Mouse (Mus musculus) ES-E14 (cell line): Measurements from ENCODE around the gene Pik3cg. TPM values are rescaled to one million over a fixed set of nuclear protein-coding genes. Genes with fewer than 3 reads are reported as not detected.

ENCODE experiments used
- DNase-seq: peaks from one replicate; pipeline ENCODE4 v3.0.0-alpha.2; 2013; ENCODE audit warnings: low read depth, low spot score
- H3K27ac ChIP-seq: 2 replicates; pipeline ENCODE4 v1.5.1; 2012; ENCODE audit warnings: low read depth, mild to moderate bottlenecking, low read length, moderate library complexity, mixed read lengths; ENCODE audit not compliant: poor library complexity, insufficient read depth, severe bottlenecking
- H3K36me3 ChIP-seq: 2 replicates; pipeline ENCODE4 v1.6.1; 2012; ENCODE audit warnings: mild to moderate bottlenecking, low read length, moderate library complexity, mixed read lengths; ENCODE audit not compliant: control insufficient read depth, poor library complexity, insufficient read depth, severe bottlenecking
- H3K4me1 ChIP-seq, 2 experiments: fragments of 150-350 bp in 1 of 2; sonication (generic) in 1 of 2; 2 replicates each; pipeline ENCODE4 v1.6.1; 2012; ENCODE audit warnings: low read length in 2 of 2, mild to moderate bottlenecking in 1 of 2, mixed read lengths in 1 of 2; ENCODE audit not compliant: control insufficient read depth in 2 of 2, insufficient read depth in 2 of 2, poor library complexity in 1 of 2
- H3K4me3 ChIP-seq, 2 experiments: fragments of 150-350 bp in 1 of 2; sonication (generic) in 1 of 2; 2 replicates each; pipeline ENCODE4 v1.5.1; 2012; ENCODE audit warnings: low read length in 2 of 2, low read depth in 1 of 2, mild to moderate bottlenecking in 1 of 2, mixed read lengths in 1 of 2; ENCODE audit not compliant: insufficient read depth in 1 of 2, poor library complexity in 1 of 2, severe bottlenecking in 1 of 2
- H3K9ac ChIP-seq: 2 replicates; pipeline ENCODE4 v1.6.1; 2012; ENCODE audit warnings: low read depth, mild to moderate bottlenecking, low read length, mixed read lengths; ENCODE audit not compliant: poor library complexity, insufficient read depth, severe bottlenecking
- H3K9me3 ChIP-seq: fragments of 150-350 bp; sonication (generic); 2 replicates; pipeline ENCODE4 v1.6.1; 2012; ENCODE audit warnings: low read depth, mild to moderate bottlenecking, low read length; ENCODE audit not compliant: control insufficient read depth, insufficient read depth
- CHD2 ChIP-seq: IDR thresholded peaks from 2 replicates; pipeline ENCODE4 v1.6.1; 2014; ENCODE audit warnings: mild to moderate bottlenecking, low read depth, low read length, inconsistent platforms
- HCFC1 ChIP-seq: IDR thresholded peaks from 2 replicates; pipeline ENCODE4 v1.6.1; 2012; ENCODE audit warnings: low read length, inconsistent platforms, borderline replicate concordance; ENCODE audit not compliant: insufficient read depth
- MAFK ChIP-seq: IDR thresholded peaks from 2 replicates; pipeline ENCODE4 v1.6.1; 2014; ENCODE audit warnings: mild to moderate bottlenecking, low read depth, low read length, inconsistent platforms; ENCODE audit not compliant: insufficient read depth
- ZC3H11A ChIP-seq: IDR thresholded peaks from 2 replicates; pipeline ENCODE4 v1.6.1; 2012; ENCODE audit warnings: low read depth, mild to moderate bottlenecking, inconsistent platforms, low read length, borderline replicate concordance
- ZNF384 ChIP-seq: IDR thresholded peaks from 2 replicates; pipeline ENCODE4 v1.6.1; 2012; ENCODE audit warnings: low read depth, low read length, inconsistent platforms
- in situ Hi-C, 2 experiments: fragments of 600-800 bp; cut with MboI; formaldehyde crosslinking; loops; one replicate each; pipeline ENCODE4 v1.15.1; 2025; ENCODE audit warnings: low sequenced_read_pairs in 2 of 2, inconsistent platforms in 1 of 2; ENCODE audit not compliant: unreplicated experiment in 2 of 2
- total RNA-seq: library from RNA; depleted of rRNA; stranded (reverse); fragments of 300-350 nt; gene quantifications from 2 replicates; pipeline ENCODE4 v1.2.3, GENCODE M21; 2012

The Pik3cg gene
- total RNA-seq, 1 experiment, result 0.13 TPM

DNA sequence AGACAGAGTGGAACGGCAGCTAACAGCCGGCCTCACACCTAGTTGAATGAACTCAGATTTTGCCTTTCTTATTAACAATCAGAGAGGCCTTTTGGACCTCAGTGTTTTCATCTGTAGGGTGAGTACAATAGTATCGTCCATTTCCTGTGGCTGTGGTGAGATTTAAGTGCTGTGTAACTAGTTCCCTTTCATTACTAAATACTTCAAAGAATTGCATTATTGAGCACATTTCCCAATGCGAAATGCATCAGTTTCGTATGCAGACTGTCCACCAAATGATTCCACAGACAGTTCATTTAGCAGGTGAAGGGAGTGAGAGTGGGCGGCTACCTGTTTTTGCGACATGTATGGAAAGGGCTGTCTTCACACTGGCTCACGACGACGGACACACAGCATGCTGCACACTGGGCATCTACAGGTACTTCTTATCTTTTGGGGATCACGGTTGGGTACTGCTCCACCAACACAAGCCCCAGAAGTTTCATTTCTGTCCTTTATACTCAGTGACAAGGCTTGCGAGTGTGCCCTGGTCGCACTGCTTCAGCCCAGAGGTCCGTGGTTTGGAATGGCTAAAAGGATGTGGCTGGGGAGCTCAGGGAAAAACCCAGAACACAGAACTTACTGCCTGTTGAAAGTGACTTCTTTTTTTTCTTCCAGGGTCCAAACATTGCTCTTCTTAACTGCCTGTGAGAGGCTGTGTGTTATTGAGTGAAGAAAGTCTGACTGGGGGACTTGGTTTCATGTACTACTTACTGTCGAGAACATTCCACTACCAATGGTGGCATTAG is 25.6 kb downstream of the Pik3cg start:
- no peak for DNase-seq
- H3K27ac ChIP-seq, result no peak overlapping the region
- in situ Hi-C loops, result no loop called here

DNA sequence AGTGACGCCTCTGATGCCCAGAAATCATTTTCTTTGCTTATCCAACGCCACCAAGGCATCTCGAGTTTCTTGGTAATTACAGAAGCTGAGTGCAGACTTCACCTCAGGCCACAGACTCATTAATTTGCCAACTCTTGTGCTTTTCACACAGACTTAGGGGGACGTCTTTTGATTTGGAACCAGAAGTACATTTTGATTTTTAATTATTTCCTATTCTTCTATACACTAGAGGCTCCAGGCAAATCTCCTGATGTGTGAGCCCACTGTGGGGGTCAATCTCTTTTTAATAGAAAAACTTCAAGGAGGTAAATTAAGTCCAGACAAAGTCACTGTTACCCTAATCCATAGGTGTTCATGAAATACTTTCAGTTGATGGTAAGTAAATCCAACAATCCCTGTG is 26.6 kb downstream of the Pik3cg start:
- Histone ChIP-seq H3K9me3 (no peaks in the 10 kb centered on the region), H3K27ac (no peak overlapping the region), H3K9ac (no peak overlapping the region), H3K36me3 (no peaks in the 10 kb centered on the region), H3K4me1 (no peaks in the 10 kb centered on the region), H3K4me3 (no peak overlapping the region)
- no peak for DNase-seq
- TF ChIP-seq ZC3H11A (no peak), ZNF384 (no peak), CHD2 (no peak), HCFC1 (no peak), MAFK (no peak)
- in situ Hi-C loops, result no loop called here

More for the DNA sequence above, 25.6 kb downstream of the Pik3cg start:
- Histone ChIP-seq H3K9me3 (no peaks in the 10 kb centered on the region), H3K4me3 (no peak overlapping the region), H3K36me3 (no peaks in the 10 kb centered on the region), H3K9ac (no peak overlapping the region), H3K4me1 (no peaks in the 10 kb centered on the region; a peak in 1 of 4 replicates)
- TF ChIP-seq MAFK, result no peak
- TF ChIP-seq CHD2, result no peak
- TF ChIP-seq HCFC1, result no peak
- no peak for TF ChIP-seq ZC3H11A
- no peak for TF ChIP-seq ZNF384

DNA sequence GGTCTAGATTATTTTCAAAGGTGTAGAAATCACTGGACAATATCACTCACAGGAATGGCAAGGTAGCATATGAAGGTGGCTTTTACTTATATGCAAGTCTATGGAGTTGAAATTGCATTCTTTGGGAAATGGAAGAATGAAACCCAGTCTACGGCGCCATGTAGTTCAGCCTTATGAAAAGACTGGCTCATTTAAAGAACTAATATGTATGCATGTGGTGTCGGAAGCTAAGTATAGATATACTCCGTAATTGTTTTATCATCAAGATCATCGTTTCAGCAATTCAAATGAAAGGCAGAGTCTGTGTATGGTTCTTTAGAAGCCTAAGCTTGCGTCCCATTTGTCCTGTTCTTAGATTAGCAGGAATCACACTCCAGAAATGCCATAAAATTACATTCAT is 34.0 kb downstream of the Pik3cg start:
- TF ChIP-seq ZC3H11A, result no peak
- no peak for TF ChIP-seq ZNF384
- TF ChIP-seq MAFK, result no peak
- no peak for TF ChIP-seq HCFC1
- TF ChIP-seq CHD2, result no peak
- in situ Hi-C loops, result no loop called here
- Histone ChIP-seq H3K36me3 (no peaks in the 10 kb centered on the region), H3K9me3 (no peaks in the 10 kb centered on the region), H3K9ac (no peak overlapping the region), H3K27ac (no peak overlapping the region), H3K4me3 (no peak overlapping the region), H3K4me1 (no peaks in the 10 kb centered on the region)
- DNase-seq, result no peak

DNA sequence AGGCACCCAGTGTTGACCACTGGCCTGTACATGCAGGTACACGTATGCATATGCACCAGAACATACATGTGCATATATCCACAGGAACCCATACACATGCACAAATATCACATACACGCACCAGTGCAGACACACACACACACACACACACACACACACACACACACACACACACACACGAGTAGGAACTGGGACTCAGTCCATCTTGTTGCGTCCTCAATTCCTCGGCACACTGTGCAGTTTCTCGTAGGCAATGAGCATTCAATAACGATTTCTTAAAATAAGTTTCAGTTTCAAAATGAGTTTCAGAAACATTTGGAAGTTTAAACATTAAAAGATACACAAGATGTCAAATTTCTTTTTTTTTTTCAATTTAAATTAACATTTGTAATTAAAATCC is 35.6 kb downstream of the Pik3cg start:
- H3K9me3 ChIP-seq, result no peaks in the 10 kb centered on the region
- no peaks in the 10 kb centered on the region for H3K36me3 ChIP-seq
- H3K4me3 ChIP-seq, result no peak overlapping the region
- H3K4me1 ChIP-seq, result peaks cover 0 to 2% of the 10 kb centered on the region in 2 experiments; a peak in 1 of 4 replicates
- H3K27ac ChIP-seq, result no peak overlapping the region
- in situ Hi-C loops, result no loop called here
- no peak for DNase-seq
- TF ChIP-seq HCFC1, result no peak
- no peak for TF ChIP-seq ZNF384
- no peak for TF ChIP-seq CHD2
- TF ChIP-seq ZC3H11A, result no peak
- TF ChIP-seq MAFK, result no peak
- no peak overlapping the region for H3K9ac ChIP-seq
